Mouse (Mus musculus): ENCODE measurements around the gene Pkhd1. TPM values are rescaled to one million over a fixed set of nuclear protein-coding genes. Genes with fewer than 3 reads are reported as not detected.
A peak's percentile ranks its signal among the peaks of the same experiment; 100 is the strongest.
"Not testable (repeated sequence)": the region's sequence is repeated elsewhere in the genome, so short reads cannot be mapped to it uniquely, and the experiment has no call there.

Pkhd1 gene
- polyA plus RNA-seq, 1 experiment from 2014 or later, result 0.05 TPM

DNA sequence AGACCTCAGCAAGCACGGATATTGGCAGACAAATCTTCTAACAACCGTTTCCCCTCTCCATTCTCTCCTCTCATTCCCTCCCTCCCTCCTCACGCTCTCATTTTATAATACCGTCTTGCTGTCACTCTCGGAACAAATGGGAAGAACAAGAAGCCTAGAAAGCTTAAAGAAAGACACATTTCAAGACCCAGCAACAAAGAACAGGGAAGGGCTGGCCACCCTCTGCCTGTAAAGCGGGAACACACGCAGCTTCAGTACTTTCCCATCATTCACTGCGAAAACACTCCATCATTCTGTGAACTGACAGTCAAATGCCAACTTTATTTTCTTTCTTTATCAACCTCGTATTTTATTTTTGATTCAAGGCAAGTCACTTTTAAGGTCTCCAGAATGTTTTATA lies 427.4 kb downstream of the Pkhd1 start:
- Histone ChIP-seq H3K4me3 (no peak overlapping the region), H3K27ac (no peak overlapping the region), H3K4me1 (0 out of 2 replicates have a peak, but pooled peaks cover 3% of the 10 kb centered on the region), H3K9ac (no peak overlapping the region), H3K4me2 (replicated peaks) (0 out of 2 replicates have a peak overlapping the region, but pooled peaks have one; percentile 14), H3K9me3 (no peaks in the 10 kb centered on the region), H3K36me3 (no peaks in the 10 kb centered on the region), H3K27me3 (no peaks in the 10 kb centered on the region)
- peak; percentile 15; the same call in 1 of the 2 replicates for ATAC-seq (ENCODE audit: low FRiP score, low read depth)
- 27% methylated on average over 9 of the region's 9 CpGs for WGBS

GRCm38 (mm10) chr1:20180157-20180556 lies 437.7 kb downstream of the Pkhd1 start:
- WGBS, result 60% methylated on average over 8 of the region's 8 CpGs
- no peak for ATAC-seq (ENCODE audit: low FRiP score, low read depth)
- H3K27me3 ChIP-seq, result no peaks in the 10 kb centered on the region
- no peaks in the 10 kb centered on the region for H3K4me1 ChIP-seq
- H3K4me2 ChIP-seq (replicated peaks), result no peak overlapping the region
- no peaks in the 10 kb centered on the region for H3K9me3 ChIP-seq
- no peak overlapping the region for H3K4me3 ChIP-seq
- H3K9ac ChIP-seq, result no peak overlapping the region
- H3K36me3 ChIP-seq, result no peaks in the 10 kb centered on the region
- H3K27ac ChIP-seq, result no peak overlapping the region

DNA sequence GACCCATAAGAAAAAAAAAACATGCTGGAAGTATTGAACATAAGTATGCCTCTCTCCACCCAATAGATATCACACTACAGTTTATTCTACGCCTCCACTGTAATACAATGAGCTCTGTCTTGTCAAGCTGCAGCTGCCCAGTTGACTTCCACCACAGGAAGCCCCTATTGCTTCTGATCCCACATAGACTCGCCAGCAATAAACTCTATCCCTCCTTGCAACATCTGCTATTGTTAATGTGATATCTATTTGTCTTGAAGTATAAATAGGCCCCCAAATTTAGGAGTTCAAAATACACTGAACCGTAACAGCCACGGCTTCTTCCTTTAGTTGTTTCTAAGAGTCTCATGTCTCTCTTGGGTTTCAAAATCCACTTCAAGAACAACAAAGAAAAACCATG lies 446.7 kb downstream of the Pkhd1 start:
- ATAC-seq (ENCODE audit: low FRiP score, low read depth), result no peak
- Histone ChIP-seq H3K27ac (no peak overlapping the region), H3K9ac (no peak overlapping the region), H3K4me3 (no peak overlapping the region), H3K36me3 (no peaks in the 10 kb centered on the region), H3K27me3 (no peaks in the 10 kb centered on the region), H3K4me2 (replicated peaks) (no peak overlapping the region), H3K4me1 (no peaks in the 10 kb centered on the region), H3K9me3 (no peaks in the 10 kb centered on the region)
- WGBS, result 73% methylated on average over 4 of the region's 4 CpGs

- WGBS, result 86% methylated on average over 4 of the region's 4 CpGs
- not testable (repeated sequence) for ATAC-seq (ENCODE audit: low FRiP score, low read depth); H3K9me3 ChIP-seq
Measured at GRCm38 (mm10) chr1:20150627-20151026, 467.2 kb downstream of the Pkhd1 start.

GRCm38 (mm10) chr1:20150016-20150415 lies 467.8 kb downstream of the Pkhd1 start:
- WGBS, result 66% methylated on average over 2 of the region's 2 CpGs
- no peak for ATAC-seq (ENCODE audit: low FRiP score, low read depth)
- H3K27me3 ChIP-seq, result no peaks in the 10 kb centered on the region

More at GRCm38 (mm10) chr1:20150627-20151026, 467.2 kb downstream of the Pkhd1 start:
- not testable (repeated sequence) for H3K4me1 ChIP-seq; H3K9ac ChIP-seq; H3K36me3 ChIP-seq; H3K4me3 ChIP-seq; H3K4me2 ChIP-seq (replicated peaks); H3K27me3 ChIP-seq; H3K27ac ChIP-seq

DNA sequence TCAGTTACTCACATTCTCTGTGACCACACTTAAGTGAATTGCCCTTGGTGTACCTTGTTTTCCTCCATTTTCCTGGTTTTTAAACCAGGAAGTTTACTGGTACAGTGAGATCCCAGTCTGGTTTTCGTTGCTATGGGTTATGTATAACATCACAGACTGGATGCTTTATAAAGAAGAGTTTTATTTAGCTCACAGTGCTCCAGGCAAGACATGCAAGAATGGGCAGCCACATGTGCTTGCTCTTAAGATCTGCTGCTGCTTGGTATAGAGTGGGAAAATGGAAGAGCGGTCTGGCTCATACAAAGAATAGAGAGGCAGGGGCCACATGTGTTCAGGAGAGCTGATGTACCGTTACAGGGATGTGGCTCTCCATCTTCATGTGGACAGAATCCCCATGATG lies 481.7 kb downstream of the Pkhd1 start:
- 60% methylated on average over 3 of the region's 3 CpGs for WGBS
- H3K36me3 ChIP-seq, result no peaks in the 10 kb centered on the region
- H3K27me3 ChIP-seq, result peaks cover 18% of the 10 kb centered on the region
- no peak overlapping the region for H3K4me3 ChIP-seq
- no peaks in the 10 kb centered on the region for H3K9me3 ChIP-seq
- no peak overlapping the region for H3K9ac ChIP-seq
- H3K4me2 ChIP-seq (replicated peaks), result no peak overlapping the region
- H3K27ac ChIP-seq, result no peak overlapping the region
- ATAC-seq (ENCODE audit: low FRiP score, low read depth), result no peak
- peaks cover 12% of the 10 kb centered on the region for H3K4me1 ChIP-seq

More at GRCm38 (mm10) chr1:20150016-20150415, 467.8 kb downstream of the Pkhd1 start:
- H3K36me3 ChIP-seq, result no peaks in the 10 kb centered on the region
- no peak overlapping the region for H3K4me2 ChIP-seq (replicated peaks)
- H3K9ac ChIP-seq, result no peak overlapping the region
- no peaks in the 10 kb centered on the region for H3K9me3 ChIP-seq
- no peaks in the 10 kb centered on the region for H3K4me1 ChIP-seq
- H3K27ac ChIP-seq, result no peak overlapping the region
- H3K4me3 ChIP-seq, result no peak overlapping the region

DNA sequence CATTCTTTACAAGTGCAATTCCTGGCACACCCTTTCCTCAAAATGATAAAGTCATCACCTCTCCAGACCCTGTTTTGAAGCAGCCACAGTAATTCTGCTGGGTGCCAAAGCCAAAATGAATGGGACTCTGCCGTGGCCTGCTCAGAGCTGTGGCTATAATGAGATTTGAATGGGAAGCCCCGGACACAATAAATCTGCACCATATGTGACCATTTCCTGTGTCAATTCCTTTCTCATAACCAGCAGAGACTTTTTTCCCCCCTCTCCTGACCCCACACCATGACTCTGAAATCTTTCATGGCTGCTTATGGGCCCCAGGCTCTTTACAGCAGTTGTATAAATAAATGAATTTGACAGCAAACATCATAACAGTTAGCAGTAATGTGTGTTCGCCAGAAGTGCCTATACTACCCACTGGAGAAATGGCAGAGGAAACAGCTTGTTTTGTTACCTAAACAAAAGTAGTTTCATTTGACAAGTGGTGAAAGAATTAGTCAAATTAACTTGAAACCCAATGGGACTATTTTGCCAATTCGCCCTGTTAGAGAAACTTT lies 482.7 kb downstream of the Pkhd1 start:
- no peak overlapping the region for H3K27ac ChIP-seq
- 10% methylated on average over 4 of the region's 4 CpGs for WGBS
- no peak overlapping the region for H3K4me2 ChIP-seq (replicated peaks)
- peaks cover 12% of the 10 kb centered on the region for H3K4me1 ChIP-seq
- H3K9me3 ChIP-seq, result no peaks in the 10 kb centered on the region
- no peaks in the 10 kb centered on the region for H3K36me3 ChIP-seq
- peaks cover 18% of the 10 kb centered on the region for H3K27me3 ChIP-seq
- ATAC-seq (ENCODE audit: low FRiP score, low read depth), result peak; percentile 67; the same call in 1 of the 2 replicates
- H3K9ac ChIP-seq, result no peak overlapping the region
- H3K4me3 ChIP-seq, result no peak overlapping the region

GRCm38 (mm10) chr1:20133636-20134035 lies 484.2 kb downstream of the Pkhd1 start:
- no peak for ATAC-seq (ENCODE audit: low FRiP score, low read depth)
- Histone ChIP-seq H3K36me3 (no peaks in the 10 kb centered on the region), H3K9ac (no peak overlapping the region), H3K27ac (no peak overlapping the region), H3K4me1 (peaks cover 7% of the 10 kb centered on the region), H3K27me3 (peaks cover 18% of the 10 kb centered on the region), H3K4me3 (no peak overlapping the region), H3K9me3 (no peaks in the 10 kb centered on the region), H3K4me2 (replicated peaks) (no peak overlapping the region)
- 89% methylated on average over 4 of the region's 4 CpGs for WGBS

DNA sequence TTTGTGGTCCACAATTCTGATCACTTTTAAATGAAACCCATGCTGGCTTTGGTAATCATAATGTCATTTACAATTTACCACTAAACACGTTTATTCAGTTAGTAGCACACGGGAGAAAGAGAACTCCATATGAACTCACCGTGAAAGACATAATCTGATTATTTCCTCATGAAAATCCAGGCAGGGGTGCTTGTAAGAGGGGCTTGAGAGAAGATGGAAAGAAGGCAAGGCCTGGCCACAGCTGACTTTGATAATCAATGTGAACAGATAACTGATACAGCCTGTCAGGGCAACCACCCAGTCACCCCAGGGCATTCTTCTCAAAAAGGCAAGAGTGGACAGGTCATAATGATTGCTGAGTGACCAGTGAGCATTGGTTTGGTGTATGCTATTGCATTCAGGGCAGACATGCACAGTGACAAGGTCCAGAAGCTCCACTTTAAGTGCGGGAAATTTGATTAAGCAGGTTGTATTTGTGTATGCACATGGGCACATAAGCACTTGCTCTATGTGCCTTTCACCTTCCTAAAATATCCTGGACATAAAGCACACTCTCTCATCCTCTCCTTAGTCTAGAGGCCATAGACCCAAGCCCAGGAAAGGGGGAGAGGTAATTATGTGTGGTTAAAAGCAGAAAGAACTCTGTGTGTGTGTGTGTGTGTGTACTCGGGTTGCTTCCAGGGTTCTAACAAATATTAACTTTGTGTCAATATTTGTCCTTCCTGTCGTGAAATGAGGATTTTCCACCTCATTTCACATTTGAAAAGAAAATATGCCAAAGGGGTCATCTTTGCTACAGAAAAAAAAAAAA lies 485.9 kb downstream of the Pkhd1 start:
- Histone ChIP-seq H3K4me1 (peaks cover 7% of the 10 kb centered on the region), H3K9ac (no peak overlapping the region), H3K36me3 (no peaks in the 10 kb centered on the region), H3K27ac (no peak overlapping the region), H3K4me2 (replicated peaks) (no peak overlapping the region), H3K9me3 (no peaks in the 10 kb centered on the region), H3K27me3 (peaks cover 11% of the 10 kb centered on the region; the same call in 1 of the 2 replicates), H3K4me3 (no peak overlapping the region)
- 39% methylated on average over 6 of the region's 6 CpGs for WGBS
- ATAC-seq (ENCODE audit: low FRiP score, low read depth), result no peak

DNA sequence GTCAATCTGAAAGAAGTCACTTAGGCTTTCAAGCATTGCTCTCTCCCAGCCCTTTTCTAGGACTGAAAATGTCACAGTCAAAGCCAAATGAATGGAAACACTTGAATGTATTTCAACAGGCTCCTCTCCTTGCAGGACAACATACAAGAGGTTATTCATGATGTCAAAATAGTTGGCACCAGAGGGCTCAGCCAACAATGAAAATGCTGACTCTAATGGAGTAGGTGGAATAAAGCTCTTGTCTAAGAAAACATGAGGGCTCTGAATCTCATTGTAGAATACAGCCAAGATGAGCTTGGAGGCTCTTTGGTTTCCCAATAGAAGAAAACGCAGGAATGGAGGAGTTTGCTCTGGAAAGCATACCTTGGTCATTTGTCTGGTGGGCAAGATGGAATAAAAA lies 500.5 kb downstream of the Pkhd1 start:
- 91% methylated on average over 1 of the region's 1 CpGs for WGBS
- H3K4me3 ChIP-seq, result no peak overlapping the region
- no peak overlapping the region for H3K9ac ChIP-seq
- H3K36me3 ChIP-seq, result no peaks in the 10 kb centered on the region
- peaks cover 4% of the 10 kb centered on the region; the same call in 1 of the 2 replicates for H3K27me3 ChIP-seq
- no peak for ATAC-seq (ENCODE audit: low FRiP score, low read depth)
- no peak overlapping the region for H3K4me2 ChIP-seq (replicated peaks)
- no peaks in the 10 kb centered on the region for H3K9me3 ChIP-seq
- no peak overlapping the region for H3K27ac ChIP-seq
- H3K4me1 ChIP-seq, result no peaks in the 10 kb centered on the region

DNA sequence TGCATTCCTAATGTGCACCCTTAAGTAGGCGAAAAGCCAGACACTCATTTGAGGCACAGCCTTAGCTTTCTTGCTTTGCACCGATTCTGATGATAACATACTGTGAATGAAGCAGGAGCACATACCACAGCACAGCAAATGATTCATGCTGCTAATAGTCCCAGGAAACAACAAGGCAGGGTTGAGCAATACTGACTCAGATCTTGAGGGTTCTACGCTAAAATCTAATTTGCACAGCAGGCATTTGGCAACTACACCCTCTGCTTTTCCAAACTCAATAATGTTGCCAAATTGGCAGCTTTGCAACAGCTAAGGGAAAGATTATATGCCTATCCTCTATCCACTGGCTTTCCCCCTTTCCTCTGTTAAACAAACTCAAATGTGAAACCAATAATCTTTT lies 548.1 kb downstream of the Pkhd1 start:
- H3K9me3 ChIP-seq, result no peaks in the 10 kb centered on the region
- WGBS, result 62% methylated on average over 3 of the region's 3 CpGs
- H3K4me3 ChIP-seq, result no peak overlapping the region
- no peak for ATAC-seq (ENCODE audit: low FRiP score, low read depth)
- no peaks in the 10 kb centered on the region for H3K27me3 ChIP-seq
- no peak overlapping the region for H3K4me2 ChIP-seq (replicated peaks)
- no peaks in the 10 kb centered on the region for H3K36me3 ChIP-seq
- no peaks in the 10 kb centered on the region for H3K4me1 ChIP-seq
- no peak overlapping the region for H3K9ac ChIP-seq
- no peak overlapping the region for H3K27ac ChIP-seq

GRCm38 (mm10) chr1:20058245-20058644 lies 559.6 kb downstream of the Pkhd1 start:
- Histone ChIP-seq H3K4me3 (no peak overlapping the region), H3K4me2 (replicated peaks) (no peak overlapping the region), H3K27ac (no peak overlapping the region), H3K9ac (no peak overlapping the region), H3K36me3 (no peaks in the 10 kb centered on the region), H3K4me1 (no peaks in the 10 kb centered on the region), H3K9me3 (no peaks in the 10 kb centered on the region), H3K27me3 (no peaks in the 10 kb centered on the region)
- 66% methylated on average over 3 of the region's 3 CpGs for WGBS
- ATAC-seq (ENCODE audit: low FRiP score, low read depth), result peak; percentile 73

Data from limb, embryonic 13.5 days (tissue).